Mouse (Mus musculus): ENCODE results near the gene Ttc25. TPM values are rescaled to one million over a fixed set of nuclear protein-coding genes. Genes with fewer than 3 reads are reported as not detected.

Gene Ttc25
- total RNA-seq, 2 experiments from 2014 or later: 0.53 to 0.77 TPM

GRCm38 (mm10) chr11:100584561-100584961 is 39.2 kb downstream of the Ttc25 start:
- DNase-seq (ENCODE audit: extremely low spot score in 1 of 2, low spot score in 2 of 2): no peak
- intact Hi-C loops (cut with DNase I): no loop called here

DNA sequence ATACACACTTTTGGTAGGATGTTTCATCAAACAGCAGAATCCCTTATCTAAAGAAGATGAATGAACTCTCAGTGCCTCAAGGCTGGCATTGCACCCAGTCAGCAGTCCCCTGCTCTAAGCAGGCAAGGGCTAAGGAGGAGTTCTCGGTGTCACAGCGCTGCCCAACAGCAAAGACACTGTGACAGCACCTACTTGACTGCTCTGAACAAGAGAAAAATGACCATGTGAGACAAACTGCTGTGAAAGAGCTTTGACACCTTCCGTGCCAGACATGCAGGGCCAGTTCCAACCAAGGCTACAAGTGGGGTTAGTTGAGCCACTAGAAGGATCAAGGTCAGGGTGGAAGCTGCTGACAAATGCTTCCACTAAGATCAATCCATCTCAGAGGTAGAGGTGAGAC is 39.7 kb downstream of the Ttc25 start:
- no peak for DNase-seq (ENCODE audit: extremely low spot score in 1 of 2, low spot score in 2 of 2)
- intact Hi-C loops (cut with DNase I): no loop called here

DNA sequence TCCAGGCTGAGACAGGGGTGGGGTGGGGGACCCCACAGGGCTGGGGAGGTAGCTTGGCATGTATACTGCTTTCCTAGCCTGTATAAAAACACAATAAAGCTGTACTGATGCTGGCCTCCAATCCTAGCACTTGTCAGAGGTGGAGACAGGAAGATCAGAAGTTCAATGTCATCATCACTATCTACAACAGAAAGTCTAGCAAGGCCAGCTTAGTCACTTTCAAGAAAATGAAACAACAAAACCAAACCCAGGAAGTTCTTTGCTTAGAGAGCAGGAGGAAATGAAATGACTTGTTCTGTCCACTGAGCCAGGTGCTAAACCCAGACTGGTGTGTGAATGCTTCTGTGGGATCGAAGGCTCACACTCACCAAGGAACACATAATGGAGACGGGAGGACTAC is 43.1 kb downstream of the Ttc25 start:
- intact Hi-C loops (cut with DNase I): no loop called here
- DNase-seq (ENCODE audit: extremely low spot score in 1 of 2, low spot score in 2 of 2): no peak

- DNase-seq (ENCODE audit: extremely low spot score in 1 of 2, low spot score in 2 of 2): no peak
- intact Hi-C loops (cut with DNase I): no loop called here
Measured at GRCm38 (mm10) chr11:100592346-100593046, 47.1 kb downstream of the Ttc25 start.

- intact Hi-C loops (cut with DNase I): no loop called here
- DNase-seq (ENCODE audit: extremely low spot score in 1 of 2, low spot score in 2 of 2): no peak
Measured at GRCm38 (mm10) chr11:100594608-100595007, 49.2 kb downstream of the Ttc25 start.

- no peak for DNase-seq (ENCODE audit: extremely low spot score in 1 of 2, low spot score in 2 of 2)
- intact Hi-C loops (cut with DNase I): no loop called here
Measured at GRCm38 (mm10) chr11:100595533-100595932, 50.1 kb downstream of the Ttc25 start.

- DNase-seq (ENCODE audit: extremely low spot score in 1 of 2, low spot score in 2 of 2): no peak
- intact Hi-C loops (cut with DNase I): no loop called here
Measured at GRCm38 (mm10) chr11:100598074-100598473, 52.7 kb downstream of the Ttc25 start.

DNA sequence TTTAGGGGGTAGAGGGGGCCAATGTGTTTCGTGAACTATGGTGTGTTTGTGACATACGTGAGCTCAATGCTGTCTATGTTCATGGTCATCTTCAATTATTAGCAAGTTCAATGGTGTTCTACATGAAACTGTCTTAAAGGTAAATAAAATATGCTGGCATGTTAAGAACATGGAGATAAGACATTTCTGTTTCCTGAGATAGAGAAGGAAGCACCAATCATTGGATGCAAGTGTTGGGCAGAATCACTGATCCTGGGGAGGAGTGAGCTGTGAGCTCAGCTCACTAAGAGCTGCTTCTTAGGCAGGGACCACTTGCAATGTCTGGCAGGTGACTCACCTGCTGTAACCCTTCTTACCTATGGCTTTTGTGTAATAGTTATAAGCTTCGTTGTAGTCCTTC is 56.0 kb downstream of the Ttc25 start:
- no peak for DNase-seq (ENCODE audit: extremely low spot score in 1 of 2, low spot score in 2 of 2)
- intact Hi-C loops (cut with DNase I): no loop called here

GRCm38 (mm10) chr11:100603155-100603554 is 57.7 kb downstream of the Ttc25 start:
- DNase-seq (ENCODE audit: extremely low spot score in 1 of 2, low spot score in 2 of 2): no peak
- intact Hi-C loops (cut with DNase I): no loop called here

- intact Hi-C loops (cut with DNase I): no loop called here
- no peak for DNase-seq (ENCODE audit: extremely low spot score in 1 of 2, low spot score in 2 of 2)
Measured at GRCm38 (mm10) chr11:100603813-100604212, 58.4 kb downstream of the Ttc25 start.

DNA sequence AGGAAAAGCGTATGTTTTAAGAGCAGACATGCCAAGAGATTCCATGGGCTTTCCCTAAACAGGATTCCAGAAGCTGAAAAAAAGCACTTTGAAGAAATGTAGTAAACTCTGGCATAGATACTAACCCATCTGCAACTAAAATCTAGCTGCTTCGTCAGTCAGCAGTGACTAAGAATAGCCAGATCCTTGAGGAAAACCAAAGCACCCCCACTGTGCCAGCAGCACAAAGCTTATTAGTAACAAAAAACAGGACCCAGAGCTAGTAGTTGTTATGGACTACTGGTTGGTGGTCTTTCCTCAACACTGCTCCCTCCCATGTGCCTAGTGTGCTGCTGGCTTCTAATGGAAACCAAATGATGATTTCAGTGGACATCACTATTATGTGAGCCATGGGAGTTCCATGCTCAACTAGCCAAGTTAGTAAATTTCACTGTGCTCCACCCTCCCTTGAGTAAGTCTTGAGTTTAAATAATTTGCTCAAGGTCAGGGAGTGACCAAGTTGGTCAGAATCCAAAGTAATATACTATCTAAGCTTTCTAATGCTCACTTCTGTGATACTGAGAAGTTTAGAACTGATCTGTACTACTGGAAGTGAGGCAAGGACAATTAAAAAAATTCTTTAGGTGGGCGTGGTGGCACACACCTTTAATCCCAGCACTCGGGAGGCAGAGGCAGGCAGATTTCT is 59.1 kb downstream of the Ttc25 start:
- intact Hi-C loops (cut with DNase I): no loop called here
- no peak for DNase-seq (ENCODE audit: extremely low spot score in 1 of 2, low spot score in 2 of 2)

GRCm38 (mm10) chr11:100605451-100605850 is 60.0 kb downstream of the Ttc25 start:
- no peak for DNase-seq (ENCODE audit: extremely low spot score in 1 of 2, low spot score in 2 of 2)
- intact Hi-C loops (cut with DNase I): no loop called here

DNA sequence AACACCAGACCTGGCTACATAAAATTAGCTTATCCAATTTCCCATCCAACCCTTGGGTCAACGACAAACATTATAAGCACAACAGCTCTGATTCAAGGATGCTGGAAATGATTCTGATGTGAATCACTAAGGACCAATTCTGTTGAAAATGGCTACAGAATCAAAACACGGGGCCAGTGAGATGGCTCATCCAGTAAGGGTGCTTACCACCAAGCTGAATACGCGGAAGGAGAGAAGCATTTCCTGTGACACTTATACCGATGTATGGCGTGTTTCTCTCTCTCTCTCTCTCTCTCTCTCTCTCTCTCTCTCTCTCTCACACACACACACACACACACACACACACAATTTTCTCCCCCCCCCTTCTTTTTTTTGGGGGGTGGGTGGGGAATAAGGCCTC is 61.7 kb downstream of the Ttc25 start:
- DNase-seq (ENCODE audit: extremely low spot score in 1 of 2, low spot score in 2 of 2): no peak
- intact Hi-C loops (cut with DNase I): no loop called here

DNA sequence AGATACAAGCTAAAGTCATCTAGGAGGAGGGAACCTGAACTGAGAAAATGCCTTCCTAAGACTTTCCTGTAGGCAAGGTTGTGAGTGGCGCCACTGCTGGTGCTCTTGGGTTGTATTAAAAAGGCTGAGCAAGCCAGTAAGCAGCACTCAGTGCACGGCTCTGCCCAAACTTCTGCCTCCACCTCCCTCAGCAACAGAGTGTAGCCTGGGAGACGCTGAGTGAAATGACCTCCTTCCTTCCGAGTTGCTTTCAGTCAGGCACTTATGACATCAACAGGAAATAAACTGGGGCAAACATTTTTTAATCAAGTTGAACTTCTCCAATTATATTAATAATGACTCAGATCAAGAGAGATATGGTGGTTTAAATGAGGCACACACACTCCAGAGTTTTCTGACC is 63.4 kb downstream of the Ttc25 start:
- DNase-seq (ENCODE audit: extremely low spot score in 1 of 2, low spot score in 2 of 2): no peak
- intact Hi-C loops (cut with DNase I): no loop called here

DNA sequence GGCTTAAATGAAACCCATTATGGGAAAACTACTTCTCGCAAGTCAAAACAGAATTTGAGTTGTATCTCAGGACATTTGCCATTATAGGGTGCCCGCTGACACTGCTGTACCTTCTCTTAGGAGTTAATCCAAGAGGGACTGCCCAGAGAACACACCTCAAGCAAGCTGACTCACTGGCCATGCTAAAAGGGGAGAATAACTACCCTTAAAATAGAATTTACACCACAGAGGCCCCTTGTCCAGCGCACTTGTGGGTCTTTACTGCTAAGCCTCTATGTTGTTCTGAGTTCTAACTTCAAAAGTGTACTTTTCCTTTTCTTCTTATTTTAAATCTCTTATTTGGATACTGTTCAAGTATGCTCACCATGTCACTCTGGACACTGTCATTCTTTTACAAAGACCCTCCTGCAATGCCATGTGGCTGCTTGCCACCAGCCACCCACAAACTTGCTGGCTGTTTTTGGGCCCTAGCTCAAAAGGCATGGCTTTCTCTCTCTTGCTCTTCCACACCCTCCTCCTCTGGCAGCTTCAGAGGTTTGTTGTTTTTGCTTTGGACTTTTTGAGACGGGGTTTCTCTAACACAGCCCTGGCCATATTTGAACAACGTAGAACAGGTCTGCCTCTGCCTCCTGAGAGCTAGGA is 64.1 kb downstream of the Ttc25 start:
- DNase-seq (ENCODE audit: extremely low spot score in 1 of 2, low spot score in 2 of 2): no peak
- intact Hi-C loops (cut with DNase I): no loop called here

GRCm38 (mm10) chr11:100609997-100610680 is 64.7 kb downstream of the Ttc25 start:
- intact Hi-C loops (cut with DNase I): loop anchor here (5.0 kb wide), 1 partner anchor 38 kb away; the partner anchor contains the start of gene Cnp
- DNase-seq (ENCODE audit: extremely low spot score in 1 of 2, low spot score in 2 of 2): no peak

DNA sequence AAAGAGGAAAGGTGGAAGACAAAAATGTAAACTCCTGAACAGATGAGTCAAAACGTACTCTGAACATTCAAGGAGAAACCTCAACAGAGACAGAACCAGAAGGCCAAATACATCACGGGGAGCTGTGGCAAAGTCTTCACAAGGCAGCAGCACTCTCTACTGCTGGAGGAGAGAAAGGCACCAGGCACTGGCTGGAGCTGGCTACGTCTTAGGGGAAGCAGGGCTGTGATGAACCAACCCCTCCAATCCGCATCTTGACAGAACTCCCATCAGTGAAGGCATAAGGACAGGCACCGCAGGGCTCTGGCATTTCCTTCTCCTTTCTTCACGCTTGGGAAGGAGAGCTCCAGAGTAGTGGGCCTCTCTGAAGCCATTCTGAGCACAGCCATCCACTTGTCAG is 66.2 kb downstream of the Ttc25 start:
- intact Hi-C loops (cut with DNase I): loop anchor here (5.0 kb wide), 1 partner anchor 39 kb away; the partner anchor contains the start of gene Cnp
- no peak for DNase-seq (ENCODE audit: extremely low spot score in 1 of 2, low spot score in 2 of 2)

GRCm38 (mm10) chr11:100613241-100613640 is 67.8 kb downstream of the Ttc25 start:
- DNase-seq (ENCODE audit: extremely low spot score in 1 of 2, low spot score in 2 of 2): no peak
- intact Hi-C loops (cut with DNase I): loop anchor here (5.0 kb wide), 1 partner anchor 41 kb away; the partner anchor contains the start of gene Cnp

GRCm38 (mm10) chr11:100616332-100616731 is 70.9 kb downstream of the Ttc25 start:
- intact Hi-C loops (cut with DNase I): no loop called here

More at GRCm38 (mm10) chr11:100616332-100616731, 70.9 kb downstream of the Ttc25 start:
- no peak for DNase-seq (ENCODE audit: extremely low spot score in 1 of 2, low spot score in 2 of 2)
